Mouse (Mus musculus) gastrocnemius, postnatal 25 days (tissue): ENCODE measurements around the gene Tcte2. TPM values are rescaled to one million over a fixed set of nuclear protein-coding genes. Genes with fewer than 3 reads are reported as not detected.

ENCODE experiments used
- DNase-seq: peaks from one replicate; pipeline ENCODE4 v3.0.0; 2022
- total RNA-seq, 2 experiments: library from RNA; stranded (reverse); gene quantifications; 1 replicate in 1 of 2; 2 replicates in 1 of 2; pipeline ENCODE4 v1.2.3; 2021

Tcte2 gene
- total RNA-seq, 2 experiments from 2014 or later = 0.97 to 1.4 TPM

DNA sequence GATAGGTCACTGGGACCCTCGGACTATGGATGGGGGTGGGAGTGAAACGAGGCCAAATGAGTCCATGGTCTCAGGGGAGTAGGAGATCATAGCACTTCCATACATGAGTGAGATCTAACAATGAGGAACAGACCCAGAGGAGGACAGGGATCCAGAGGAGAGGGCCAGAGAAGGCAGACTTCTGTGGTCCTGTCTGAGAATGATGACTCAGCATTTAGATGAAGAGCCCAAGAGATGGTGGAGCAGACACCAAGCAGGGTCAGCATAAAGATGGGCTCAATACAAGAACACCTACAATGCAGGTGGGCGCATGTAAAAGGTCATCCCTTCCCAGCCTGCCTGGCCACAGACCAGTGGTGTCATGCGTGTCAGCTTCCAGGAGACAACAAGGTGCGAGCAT is 41.4 kb downstream of the Tcte2 start:
- no peak for DNase-seq

DNA sequence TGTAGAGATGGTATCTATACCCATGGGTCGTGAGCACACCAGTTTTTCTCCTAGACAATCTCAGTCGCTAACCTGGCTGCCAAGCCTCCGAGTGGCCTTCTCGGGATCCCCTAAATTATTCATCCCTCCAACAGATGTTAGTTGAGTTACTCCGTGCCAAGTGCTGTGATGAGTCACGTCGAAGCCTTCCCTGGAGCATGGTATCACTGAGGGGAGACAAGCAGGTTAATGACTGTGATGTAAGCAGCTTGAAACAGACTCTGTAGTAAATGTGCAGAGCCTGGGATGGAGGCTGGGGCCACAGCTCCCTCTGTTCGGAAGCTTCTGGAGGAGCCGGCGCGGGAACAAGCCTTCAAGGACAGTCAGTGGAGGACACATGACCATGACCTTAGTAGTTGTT is 44.2 kb downstream of the Tcte2 start:
- DNase-seq = no peak

DNA sequence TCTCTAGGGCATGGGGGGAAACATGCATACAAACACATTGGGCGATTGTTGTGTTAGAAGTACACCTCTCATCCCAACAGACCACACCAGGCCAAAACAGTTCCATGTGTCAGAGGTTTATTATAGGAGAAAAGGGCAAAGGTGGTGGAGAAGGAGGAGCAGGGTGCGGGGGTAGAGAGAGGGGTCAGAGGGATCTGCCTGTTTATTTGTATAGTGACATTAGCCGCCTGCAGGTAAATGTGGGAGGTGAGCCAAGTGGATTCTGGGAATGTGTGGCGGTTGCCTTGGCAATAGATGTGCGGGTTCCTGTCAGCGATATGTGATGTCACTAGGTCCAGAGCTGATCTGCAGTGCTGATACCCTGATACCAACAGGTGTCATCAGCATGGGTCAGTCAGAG is 45.3 kb downstream of the Tcte2 start:
- DNase-seq = no peak

DNA sequence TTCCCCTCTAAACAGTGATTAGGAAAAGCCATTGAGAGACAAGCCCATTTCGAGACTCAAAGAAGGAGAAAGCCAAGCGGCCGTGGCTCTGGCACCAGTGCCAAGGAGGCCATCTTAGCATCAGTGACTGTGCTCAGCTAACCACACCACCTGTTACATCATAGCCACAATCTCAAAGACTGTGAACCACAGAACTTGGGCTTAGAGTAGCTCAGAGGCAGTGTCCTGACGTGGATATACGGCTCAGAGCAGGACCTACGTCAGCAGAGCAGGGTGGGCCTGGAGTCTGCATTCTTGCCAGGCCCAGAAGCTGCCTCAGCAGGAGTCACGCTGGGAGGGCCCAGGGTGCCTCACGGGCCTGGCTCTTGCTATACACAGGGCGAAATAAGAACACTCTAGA is 46.1 kb downstream of the Tcte2 start:
- no peak for DNase-seq

DNA sequence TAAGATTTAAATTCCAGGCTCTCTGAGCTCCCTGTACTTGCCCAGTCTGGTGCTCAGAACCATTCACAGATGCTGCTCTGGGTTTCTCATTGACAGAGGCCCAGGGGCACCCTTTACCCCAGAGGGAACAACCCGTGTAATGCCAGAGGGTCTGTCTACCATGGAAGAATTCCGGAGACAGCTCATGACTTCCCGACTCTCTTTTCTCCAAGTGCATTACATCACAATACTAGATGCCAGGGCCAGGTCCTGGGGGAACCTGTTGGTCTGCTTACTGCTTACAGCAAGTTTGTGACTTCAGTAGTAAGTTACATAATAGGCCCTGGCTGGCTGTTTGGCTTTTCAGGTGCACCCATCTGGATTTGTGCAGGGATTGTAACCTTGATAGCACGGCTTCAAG is 47.0 kb downstream of the Tcte2 start:
- DNase-seq = no peak

DNA sequence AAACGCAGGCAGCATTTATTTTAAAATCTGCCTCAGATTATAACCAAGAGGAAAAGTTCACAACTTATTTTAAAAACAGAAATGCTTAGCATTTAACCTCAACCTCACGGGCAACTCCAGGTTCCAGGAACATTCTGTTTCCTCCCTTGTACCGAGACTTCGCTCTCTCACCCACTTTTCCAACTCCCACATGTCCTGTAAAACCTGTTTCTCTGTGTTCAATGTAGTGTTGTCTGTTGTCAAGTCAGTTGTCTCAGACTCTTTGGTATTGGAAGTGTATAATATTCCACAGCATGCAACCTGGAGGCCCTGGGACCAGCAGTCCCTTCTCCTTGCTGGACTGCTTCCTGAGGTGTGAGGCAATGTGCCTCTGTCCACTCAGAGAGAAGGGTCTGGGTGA is 47.5 kb downstream of the Tcte2 start:
- no peak for DNase-seq

DNA sequence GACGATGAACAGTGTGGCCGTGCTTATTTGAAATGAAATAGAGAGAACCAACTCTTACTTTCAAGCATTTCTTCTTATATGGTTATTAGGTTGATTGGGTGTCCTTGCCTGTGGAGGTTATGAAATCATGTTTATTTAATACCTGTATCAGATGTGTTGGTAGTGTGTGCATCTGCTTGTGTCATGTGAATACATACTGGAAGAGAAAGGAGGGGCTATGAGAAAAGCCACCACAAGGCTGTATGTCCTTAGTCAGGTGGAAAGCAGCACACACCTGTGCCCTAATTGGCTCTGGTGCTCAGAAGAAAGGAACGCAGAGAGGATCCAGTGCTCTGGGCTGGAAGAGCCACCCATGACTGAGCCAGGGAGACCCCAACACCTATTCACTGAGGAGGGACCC is 49.1 kb downstream of the Tcte2 start:
- no peak for DNase-seq

DNA sequence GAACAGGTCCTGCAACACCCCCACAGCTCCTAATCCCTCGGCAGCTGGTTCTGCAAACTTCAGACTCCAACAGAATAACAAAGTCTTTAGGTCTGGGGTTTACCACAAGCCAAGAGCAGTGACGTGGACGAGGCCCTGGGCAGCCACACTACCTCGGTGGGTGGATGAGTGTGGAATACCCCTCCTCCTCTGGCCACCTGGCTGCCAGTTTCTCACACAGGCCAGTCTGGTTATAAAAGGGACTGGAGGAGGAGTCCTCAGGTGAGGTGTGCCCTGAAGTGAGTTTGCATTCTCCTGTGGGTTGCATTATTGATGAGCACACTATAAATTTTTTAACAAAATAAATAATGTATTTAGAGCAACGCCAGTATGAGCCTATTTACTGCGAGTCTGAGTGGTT is 49.5 kb downstream of the Tcte2 start:
- DNase-seq = no peak

DNA sequence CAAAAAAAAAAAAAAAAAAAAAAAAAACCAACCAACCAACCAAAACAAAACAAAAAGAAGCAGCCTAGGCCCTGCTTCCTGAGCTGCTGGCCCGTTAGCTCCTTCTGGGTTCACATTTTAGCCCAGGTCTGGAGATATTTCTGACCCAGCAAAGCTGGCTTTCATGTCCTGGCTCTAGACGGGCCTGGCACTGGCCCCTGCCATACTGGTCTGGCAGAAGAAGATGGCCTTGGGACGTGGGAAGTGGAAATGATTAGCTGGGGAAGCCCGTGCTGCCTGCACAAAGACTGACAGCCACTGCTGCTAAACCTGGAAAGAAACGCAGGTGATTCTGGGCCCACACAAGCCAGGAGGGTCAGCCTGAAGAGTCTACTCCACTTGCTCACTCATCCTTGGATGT is 50.5 kb downstream of the Tcte2 start:
- DNase-seq = no peak

DNA sequence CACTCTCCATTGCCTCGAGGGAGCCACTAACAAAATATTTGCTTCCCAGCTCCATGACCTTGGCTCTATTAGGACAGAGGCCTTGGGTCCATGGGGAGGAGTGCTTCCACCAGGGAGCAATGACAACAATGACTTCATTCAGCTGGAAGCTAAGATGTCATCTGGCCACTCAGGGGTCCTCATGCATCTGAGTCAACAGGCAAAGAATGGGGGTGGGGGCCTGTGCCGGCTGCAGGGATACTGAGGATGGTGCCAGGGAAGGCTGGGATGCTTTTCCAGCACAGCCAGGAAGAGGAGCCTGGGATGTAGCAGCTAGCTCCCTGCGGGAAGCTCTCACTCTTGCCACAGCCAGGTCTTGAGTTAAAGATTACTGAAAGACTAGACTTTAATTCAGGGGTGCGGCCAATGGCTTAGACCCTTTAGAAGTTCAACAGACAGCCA is 56.1 kb downstream of the Tcte2 start:
- DNase-seq = no peak

DNA sequence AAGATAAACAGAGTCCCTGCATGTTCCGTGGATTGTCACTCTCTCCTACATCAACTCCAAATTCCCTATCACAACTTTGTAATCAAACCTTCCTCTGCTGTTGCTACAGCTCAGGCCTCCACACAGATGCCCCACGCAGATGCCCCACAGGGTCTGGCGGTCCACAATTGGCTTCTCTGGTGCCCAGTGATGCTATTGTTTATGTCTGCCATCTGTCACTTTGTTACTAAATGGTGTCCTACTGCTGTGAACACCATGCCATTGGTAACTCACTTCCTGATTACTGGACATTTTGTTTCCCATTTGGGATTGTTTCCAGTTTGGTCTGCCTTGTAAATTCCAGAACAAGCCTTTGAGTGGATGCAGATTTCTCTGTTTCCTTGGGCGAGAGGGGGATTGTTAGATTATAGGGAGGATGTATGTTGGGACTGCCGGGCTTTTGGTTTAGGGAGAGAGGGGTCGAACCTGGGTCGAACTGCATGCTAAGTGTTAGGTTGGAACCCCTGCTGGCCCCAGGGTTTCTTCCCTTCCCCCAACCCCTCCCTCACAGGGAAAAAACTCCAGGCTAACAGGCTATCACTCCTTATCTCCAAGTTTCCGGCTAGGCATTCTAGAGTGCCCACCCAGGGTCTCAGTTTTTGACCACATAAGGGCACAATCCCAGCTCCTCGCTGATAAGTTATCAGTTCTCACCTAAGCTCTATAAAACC is 57.9 kb downstream of the Tcte2 start:
- no peak for DNase-seq

DNA sequence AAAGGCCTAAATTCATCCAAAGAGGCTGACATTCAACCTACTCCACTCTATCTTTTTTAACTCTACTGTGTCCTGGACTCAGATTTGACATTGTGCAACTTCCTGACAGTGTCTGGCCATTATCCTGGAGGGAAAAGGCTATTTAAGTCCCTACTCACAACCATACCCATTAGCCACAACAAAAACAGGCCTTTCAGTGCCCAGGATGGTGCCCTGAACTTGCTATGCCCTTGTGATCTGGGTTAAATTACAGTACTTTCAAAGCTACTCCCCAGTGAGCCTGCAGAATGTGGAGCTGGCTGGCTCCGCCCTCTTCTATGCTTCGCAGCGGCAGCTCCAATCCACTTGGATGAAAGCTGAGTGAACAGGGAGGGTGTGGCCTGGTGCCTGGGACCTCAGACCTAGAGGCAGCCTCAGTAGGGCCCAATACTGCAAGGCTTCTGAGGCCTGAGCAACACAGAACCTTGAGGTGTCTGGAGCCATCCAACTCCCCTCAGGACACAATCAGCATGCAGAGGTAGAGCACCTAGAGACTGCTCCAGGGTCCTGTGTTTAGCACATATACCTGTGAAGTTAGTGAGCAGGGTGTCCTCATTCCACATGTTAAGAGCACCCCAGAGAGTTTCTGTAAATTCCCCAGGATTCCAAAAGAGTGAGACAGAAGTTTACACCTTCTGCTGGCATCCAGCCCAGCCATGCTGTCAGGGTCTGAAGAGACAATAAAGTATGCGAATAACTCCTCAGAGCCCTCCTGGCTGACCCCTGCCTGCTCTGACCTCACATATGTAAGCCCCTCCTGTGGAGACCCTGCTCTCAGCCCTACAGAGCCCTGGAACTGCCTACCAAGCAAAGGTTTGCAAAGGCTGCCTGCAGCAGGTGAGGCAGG is 61.3 kb downstream of the Tcte2 start:
- peak; percentile 41 for DNase-seq

DNA sequence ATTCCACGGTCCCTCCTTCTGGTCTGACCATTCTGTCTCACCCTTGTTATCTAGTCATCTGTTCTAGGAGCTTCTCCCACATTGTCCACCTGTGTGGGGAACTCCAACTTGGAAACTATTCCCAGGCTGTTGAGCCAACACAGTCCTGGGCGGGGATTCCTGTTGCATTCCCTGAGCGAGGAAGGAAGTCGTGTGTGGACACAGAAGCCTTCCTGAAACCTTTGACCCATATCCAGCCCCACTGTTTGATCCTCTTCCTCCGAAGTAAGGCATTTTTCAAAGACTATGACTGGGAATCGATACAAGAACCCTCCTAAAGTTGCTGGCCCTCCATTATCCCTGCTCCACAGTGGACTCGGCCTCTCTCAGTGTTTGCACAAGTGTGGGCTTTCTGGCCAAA is 61.9 kb downstream of the Tcte2 start:
- peak; percentile 18 for DNase-seq

DNA sequence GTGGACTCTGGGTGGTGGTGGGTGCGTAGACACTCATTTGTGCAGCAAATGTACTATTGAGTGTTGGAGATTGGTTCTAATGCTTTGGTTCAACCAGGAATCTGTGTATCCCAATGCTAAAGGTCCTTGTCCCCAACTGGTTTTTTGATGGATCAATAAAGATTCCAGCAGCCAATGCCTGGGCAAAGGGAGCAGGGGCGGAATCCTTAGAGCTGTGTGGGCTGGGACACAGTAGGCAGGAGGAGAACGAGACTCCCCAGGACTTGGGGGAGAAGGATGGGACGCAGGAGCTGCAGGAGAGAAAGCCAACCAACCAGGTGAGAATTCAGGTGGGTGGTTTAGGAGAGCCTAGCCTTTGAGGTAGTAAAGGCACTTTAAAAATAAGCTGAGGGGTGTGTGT is 63.4 kb downstream of the Tcte2 start:
- DNase-seq = no peak

DNA sequence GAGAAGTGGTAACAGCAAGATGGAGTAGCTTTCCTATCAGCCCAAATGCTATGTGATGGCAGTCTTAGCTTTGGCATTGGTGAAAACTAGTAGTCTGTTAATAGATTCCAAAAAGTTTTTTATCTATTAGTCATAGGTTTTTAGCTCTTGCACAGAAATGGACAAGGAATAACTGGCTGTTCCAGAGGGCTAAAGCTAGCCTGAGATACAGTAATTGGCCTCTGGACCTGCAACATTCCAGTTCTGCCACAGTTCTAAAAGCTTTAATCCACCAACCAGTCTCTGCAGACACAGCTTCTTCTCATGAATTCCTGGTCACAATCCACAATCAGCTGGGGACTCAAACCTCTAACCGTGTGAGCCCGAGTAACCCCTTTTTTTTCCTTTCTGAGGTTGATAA is 64.0 kb downstream of the Tcte2 start:
- DNase-seq = no peak

DNA sequence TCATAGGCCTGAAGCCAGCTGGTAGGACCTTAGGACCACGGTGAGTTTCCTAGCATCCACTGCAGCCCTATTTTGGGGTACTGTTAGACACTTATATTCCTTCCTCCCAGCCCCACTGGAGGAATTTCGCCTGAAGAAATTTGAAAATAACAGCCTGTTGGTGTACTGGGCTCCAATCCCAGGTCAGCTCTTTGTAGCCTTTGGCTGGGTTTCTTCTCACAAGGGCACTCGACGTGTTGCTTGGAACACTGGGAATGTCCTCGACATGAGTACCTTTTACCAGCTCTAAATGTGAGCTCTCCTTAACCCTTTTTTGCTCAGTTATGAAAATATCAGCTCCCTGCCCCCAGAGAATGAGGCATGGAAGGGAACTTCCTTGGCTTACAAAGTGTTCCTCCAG is 65.7 kb downstream of the Tcte2 start:
- no peak for DNase-seq

DNA sequence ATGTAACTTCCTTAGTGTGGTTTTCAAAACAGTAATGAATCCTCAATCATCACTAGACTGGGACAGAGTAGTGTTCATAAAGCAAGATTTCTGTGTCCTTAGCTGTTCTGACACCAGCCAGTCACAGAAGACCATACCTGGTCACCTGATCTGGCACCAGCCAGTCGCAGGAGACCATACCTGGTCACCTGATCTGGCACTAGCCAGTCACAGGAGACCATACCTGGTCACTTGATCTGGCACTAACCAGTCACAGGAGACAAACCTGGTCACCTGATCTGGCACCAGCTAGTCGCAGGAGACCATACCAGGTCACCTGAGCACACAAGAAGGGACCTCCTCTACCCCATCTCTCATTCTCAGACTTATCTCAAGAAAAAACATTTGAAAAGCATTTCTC is 66.4 kb downstream of the Tcte2 start:
- no peak for DNase-seq

DNA sequence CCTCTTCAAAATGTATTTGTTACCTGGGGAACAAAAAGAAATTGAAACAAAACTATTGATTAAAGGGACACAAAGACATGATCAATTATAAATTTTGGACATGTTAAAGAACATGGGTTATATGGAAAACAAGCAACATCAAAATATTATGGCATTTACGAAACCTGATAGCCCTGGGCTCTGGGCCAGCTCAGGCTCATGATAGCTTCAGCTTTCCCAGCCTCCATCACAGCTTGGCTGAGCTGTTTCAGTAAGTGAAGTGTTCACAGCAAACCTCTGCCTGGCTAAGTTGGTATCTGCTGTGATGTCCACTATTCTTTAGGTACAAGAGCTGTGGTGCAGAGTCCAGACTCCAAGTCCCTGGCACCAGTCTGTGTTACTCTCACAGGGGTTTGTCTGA is 67.4 kb downstream of the Tcte2 start:
- no peak for DNase-seq

DNA sequence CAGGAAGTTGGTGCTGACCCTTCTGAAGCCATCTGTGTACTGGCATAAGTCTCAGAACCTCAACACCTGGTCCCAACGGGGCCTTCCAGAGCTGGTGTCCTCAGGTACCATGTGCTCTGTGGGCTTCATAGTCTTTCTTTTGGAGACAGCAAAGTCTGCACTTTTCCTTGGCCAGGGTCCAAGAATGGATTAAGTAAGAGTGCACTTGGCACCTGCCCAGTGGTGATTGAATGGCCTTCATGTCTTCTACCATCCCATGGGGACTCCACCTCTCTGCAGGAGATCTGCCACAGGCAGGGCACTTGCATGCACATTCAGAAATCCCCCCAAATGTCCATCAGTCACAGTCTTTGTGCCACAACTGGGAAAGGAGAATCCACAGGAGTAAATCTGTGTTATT is 74.0 kb downstream of the Tcte2 start:
- DNase-seq = no peak

DNA sequence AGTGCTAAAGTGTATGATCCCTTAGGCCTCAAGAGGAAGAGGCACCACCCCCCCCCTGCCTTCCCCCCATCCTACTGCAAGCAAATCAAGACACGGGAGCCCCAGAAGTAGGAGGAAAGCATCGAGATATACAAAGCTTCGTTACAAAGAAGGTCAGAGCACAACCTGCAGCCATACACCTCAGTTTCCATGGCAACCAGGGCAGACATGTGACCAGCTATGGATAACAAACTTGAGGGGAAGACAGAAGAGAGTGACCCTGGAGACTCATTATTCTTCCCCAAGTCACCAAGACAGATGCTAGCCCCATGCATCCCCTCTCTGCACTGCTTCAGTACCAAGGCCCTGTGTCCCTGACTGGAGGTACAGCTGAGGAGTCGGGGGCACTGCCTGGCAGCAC is 74.5 kb downstream of the Tcte2 start:
- no peak for DNase-seq

DNA sequence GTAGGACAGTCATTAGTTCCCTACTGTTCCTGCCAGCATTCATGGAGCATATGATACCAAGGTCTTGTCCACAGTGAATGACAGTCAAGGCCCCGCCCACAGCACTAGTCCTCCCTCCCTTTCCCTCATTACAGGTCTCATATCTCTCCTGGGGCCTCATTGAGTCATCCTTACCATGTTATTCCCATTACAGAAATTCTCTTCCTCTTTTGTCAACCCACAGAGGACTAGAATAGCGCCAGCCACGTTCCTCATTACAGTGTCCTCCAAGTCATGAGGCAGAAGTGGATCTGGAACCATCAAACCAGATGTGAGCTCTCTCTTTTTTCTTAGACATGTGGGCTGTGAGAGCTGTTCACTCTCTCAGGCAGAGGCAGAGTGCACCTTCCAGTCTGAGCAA is 76.0 kb downstream of the Tcte2 start:
- no peak for DNase-seq

DNA sequence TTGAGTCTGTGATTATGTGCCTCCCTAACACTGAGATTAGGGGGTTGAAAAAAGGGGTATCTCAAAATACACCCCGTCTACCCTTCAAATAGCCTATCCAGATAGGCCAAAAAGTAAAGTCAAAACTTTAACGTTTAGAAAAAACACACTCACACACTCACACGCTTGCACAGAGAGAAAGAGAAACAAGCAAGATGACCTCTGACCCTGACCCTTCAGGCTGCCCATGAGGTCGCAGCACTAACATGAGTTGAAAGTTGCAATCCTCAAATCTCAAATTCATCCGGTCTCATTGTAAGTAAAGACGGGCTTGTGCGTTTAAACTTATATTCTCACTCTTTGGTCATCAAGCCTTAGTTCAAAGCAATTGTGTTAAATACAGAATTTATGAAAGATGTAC is 77.4 kb downstream of the Tcte2 start:
- DNase-seq = no peak

DNA sequence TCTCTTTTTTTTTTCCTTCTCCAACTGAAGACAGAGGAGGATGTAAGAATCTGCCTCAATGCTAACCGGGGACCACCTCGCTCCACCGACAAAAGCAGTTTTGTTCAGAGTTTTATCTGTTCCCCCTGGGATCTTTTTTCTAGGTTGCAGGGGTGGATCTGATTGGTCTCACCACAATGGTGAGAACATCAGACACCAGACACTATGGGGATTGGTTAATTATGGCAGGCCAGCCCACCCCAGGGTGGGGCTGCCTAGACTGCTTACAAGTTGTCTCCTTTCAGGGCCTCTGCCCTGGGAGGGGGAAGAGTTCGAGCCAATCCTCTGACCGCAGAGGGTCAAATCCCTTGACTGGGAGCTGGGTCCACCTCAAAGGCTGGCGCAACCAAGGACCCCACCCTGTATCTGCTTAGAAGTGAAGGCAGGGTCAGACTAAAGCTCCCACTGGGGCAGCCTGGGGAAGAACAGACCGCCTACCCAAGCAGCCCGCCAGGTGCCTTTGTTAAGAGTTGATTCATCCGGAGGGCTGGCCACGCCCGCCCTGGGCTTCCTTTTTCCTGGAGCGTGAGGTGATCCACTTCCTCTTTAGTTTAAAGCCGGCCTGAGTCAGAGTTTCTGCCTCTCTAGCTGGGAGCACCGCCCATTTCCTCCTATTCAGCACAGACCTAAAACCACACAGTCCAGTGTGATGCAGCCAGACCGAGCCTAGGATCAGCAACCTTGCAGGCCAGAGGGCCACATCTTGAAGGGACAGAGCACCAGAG is 78.0 kb downstream of the Tcte2 start:
- DNase-seq = peak; percentile 81
